Mouse (Mus musculus) MEL (cell line): ENCODE data around the gene Plcb3. TPM values are rescaled to one million over a fixed set of nuclear protein-coding genes. Genes with fewer than 3 reads are reported as not detected.
A peak's percentile ranks its signal among the peaks of the same experiment; 100 is the strongest.

Source experiments
- DNase-seq: peaks from one replicate; pipeline ENCODE4 v3.0.0; 2011; ENCODE audit warnings: low read depth, low spot score
- H3K27ac ChIP-seq: 2 replicates; pipeline ENCODE4 v1.5.1; 2012; ENCODE audit warnings: low read depth, mild to moderate bottlenecking, control low read depth, low read length, moderate library complexity; ENCODE audit not compliant: control insufficient read depth
- H3K27me3 ChIP-seq, 2 experiments: fragments of 150-350 bp in 1 of 2; sonication (generic) in 1 of 2; 2 replicates each; pipeline ENCODE4 v1.6.1; 2012; ENCODE audit warnings: low read length in 2 of 2, mild to moderate bottlenecking in 2 of 2, improper control_type of control experiment in 1 of 2, moderate library complexity in 1 of 2; ENCODE audit not compliant: insufficient read depth in 2 of 2, control insufficient read depth in 1 of 2
- H3K36me3 ChIP-seq, 2 experiments: 2 replicates each; pipeline ENCODE4 v1.6.1; 2012 to 2014; ENCODE audit warnings: low read length in 2 of 2, improper control_type of control experiment in 1 of 2, inconsistent platforms in 1 of 2, mild to moderate bottlenecking in 1 of 2; ENCODE audit not compliant: insufficient read depth in 2 of 2, control insufficient read depth in 1 of 2
- H3K4me1 ChIP-seq, 2 experiments: fragments of 150-350 bp in 1 of 2; sonication (generic) in 1 of 2; 2 replicates each; pipeline ENCODE4 v1.6.1; 2012; ENCODE audit warnings: low read length in 2 of 2, improper control_type of control experiment in 1 of 2, mild to moderate bottlenecking in 1 of 2; ENCODE audit not compliant: insufficient read depth in 2 of 2, control insufficient read depth in 1 of 2
- H3K4me3 ChIP-seq, 2 experiments: fragments of 150-350 bp in 1 of 2; sonication (generic) in 1 of 2; 2 replicates each; pipeline ENCODE4 v1.5.1; 2012; ENCODE audit warnings: low read depth in 2 of 2, low read length in 2 of 2, mild to moderate bottlenecking in 2 of 2, moderate library complexity in 2 of 2, control low read depth in 1 of 2, improper control_type of control experiment in 1 of 2; ENCODE audit not compliant: control insufficient read depth in 1 of 2, insufficient read depth in 1 of 2
- H3K79me2 ChIP-seq: 2 replicates; pipeline ENCODE4 v1.6.1; 2012; ENCODE audit warnings: mild to moderate bottlenecking, low read length, moderate library complexity; ENCODE audit not compliant: control insufficient read depth, poor library complexity, insufficient read depth
- H3K9ac ChIP-seq: 2 replicates; pipeline ENCODE4 v1.6.1; 2012; ENCODE audit warnings: low read depth, mild to moderate bottlenecking, control low read depth, low read length, moderate library complexity; ENCODE audit not compliant: control insufficient read depth, poor library complexity, severe bottlenecking
- H3K9me3 ChIP-seq: fragments of 150-350 bp; sonication (generic); replicated peaks from 2 replicates; pipeline ENCODE4 v1.6.1; 2012; ENCODE audit warnings: mild to moderate bottlenecking, low read length, improper control_type of control experiment, moderate library complexity; ENCODE audit not compliant: insufficient read depth
- CTCF ChIP-seq, 3 experiments: IDR thresholded peaks in 2 of 3; conservative IDR thresholded peaks in 1 of 3; 2 replicates each; pipeline ENCODE4 v1.5.1; 2011 to 2012; ENCODE audit warnings: low read length in 3 of 3, low read depth in 2 of 3, mild to moderate bottlenecking in 2 of 3, improper control_type of control experiment in 1 of 3, inconsistent platforms in 1 of 3, mixed read lengths in 1 of 3, moderate library complexity in 1 of 3; ENCODE audit not compliant: control insufficient read depth in 1 of 3, insufficient read depth in 1 of 3, poor library complexity in 1 of 3, severe bottlenecking in 1 of 3
- ELF1 ChIP-seq: IDR thresholded peaks from 2 replicates; pipeline ENCODE4 v1.6.1; 2014; ENCODE audit warnings: low read depth, mild to moderate bottlenecking, inconsistent platforms, low read length, improper control_type of control experiment, moderate library complexity
- GABPA ChIP-seq: IDR thresholded peaks from 2 replicates; pipeline ENCODE4 v1.6.1; 2012; ENCODE audit warnings: low read depth, mild to moderate bottlenecking, inconsistent platforms, low read length, improper control_type of control experiment, moderate library complexity
- GATA1 ChIP-seq: IDR thresholded peaks from 2 replicates; pipeline ENCODE4 v1.6.1; 2011; ENCODE audit warnings: low read depth, low read length, improper control_type of control experiment
- MAFK ChIP-seq: IDR thresholded peaks from 2 replicates; pipeline ENCODE4 v1.6.1; 2011; ENCODE audit warnings: low read depth, mild to moderate bottlenecking, low read length, improper control_type of control experiment, borderline replicate concordance
- MAX ChIP-seq: IDR thresholded peaks from 2 replicates; pipeline ENCODE4 v1.6.1; 2011; ENCODE audit warnings: low read length, improper control_type of control experiment
- MXI1 ChIP-seq: IDR thresholded peaks from 2 replicates; pipeline ENCODE4 v1.6.1; 2011; ENCODE audit warnings: mild to moderate bottlenecking, low read depth, low read length, improper control_type of control experiment
- MYB ChIP-seq: IDR thresholded peaks from 2 replicates; pipeline ENCODE4 v1.6.1; 2011; ENCODE audit warnings: mild to moderate bottlenecking, low read depth, low read length, improper control_type of control experiment
- NELFE ChIP-seq: IDR thresholded peaks from 2 replicates; pipeline ENCODE4 v1.6.1; 2011; ENCODE audit warnings: low read depth, low read length, improper control_type of control experiment
- NRF1 ChIP-seq: IDR thresholded peaks from 2 replicates; pipeline ENCODE4 v1.6.1; 2014; ENCODE audit warnings: low read depth, mild to moderate bottlenecking, inconsistent platforms, low read length, improper control_type of control experiment, moderate library complexity; ENCODE audit not compliant: poor library complexity, insufficient read depth, severe bottlenecking
- POLR2A ChIP-seq, 2 experiments: IDR thresholded peaks; 2 replicates each; pipeline ENCODE4 v1.6.1; 2011 to 2012; ENCODE audit warnings: low read length in 2 of 2, mild to moderate bottlenecking in 2 of 2, control low read depth in 1 of 2, improper control_type of control experiment in 1 of 2, low read depth in 1 of 2, moderate library complexity in 1 of 2; ENCODE audit not compliant: control insufficient read depth in 1 of 2, insufficient read depth in 1 of 2, poor library complexity in 1 of 2
- POLR2AphosphoS2 ChIP-seq: IDR thresholded peaks from 2 replicates; pipeline ENCODE4 v1.6.1; 2011; ENCODE audit warnings: low read length, improper control_type of control experiment
- POLR2AphosphoS5 ChIP-seq: IDR thresholded peaks from 2 replicates; pipeline ENCODE4 v1.6.1; 2012; ENCODE audit warnings: low read depth, borderline replicate concordance, mild to moderate bottlenecking, inconsistent platforms, low read length, moderate library complexity, mixed read lengths
- SIN3A ChIP-seq: IDR thresholded peaks from 2 replicates; pipeline ENCODE4 v1.6.1; 2012; ENCODE audit warnings: low read length, improper control_type of control experiment, inconsistent platforms
- TAL1 ChIP-seq: IDR thresholded peaks from 2 replicates; pipeline ENCODE4 v1.6.1; 2012; ENCODE audit warnings: mild to moderate bottlenecking, inconsistent platforms, low read length, moderate library complexity, mixed read lengths
- ZKSCAN1 ChIP-seq: IDR thresholded peaks from 2 replicates; pipeline ENCODE4 v1.6.1; 2012; ENCODE audit warnings: low read depth, mild to moderate bottlenecking, inconsistent platforms, low read length, improper control_type of control experiment, moderate library complexity
- ZMIZ1 ChIP-seq: IDR thresholded peaks from 2 replicates; pipeline ENCODE4 v1.6.1; 2012; ENCODE audit warnings: low read depth, mild to moderate bottlenecking, inconsistent platforms, low read length, improper control_type of control experiment, moderate library complexity
- ZNF384 ChIP-seq: IDR thresholded peaks from 2 replicates; pipeline ENCODE4 v1.6.1; 2012; ENCODE audit warnings: low read depth, mild to moderate bottlenecking, inconsistent platforms, low read length, improper control_type of control experiment
- polyA plus RNA-seq, 2 experiments: library from polyadenylated mRNA; stranded (reverse) in 1 of 2; unstranded in 1 of 2; fragments of >175 nt in 1 of 2; fragments of >200 nt in 1 of 2; gene quantifications; 2 replicates each; pipeline versions ENCODE4 v1.2.1 to v1.2.4; 2012; ENCODE audit warnings: low replicate concordance in 2 of 2, low read depth in 1 of 2; ENCODE audit not compliant: insufficient read length in 2 of 2, insufficient read depth in 1 of 2, missing spikeins in 1 of 2
- total RNA-seq: library from RNA; depleted of rRNA; stranded (reverse); fragments of 300-350 nt; gene quantifications from 2 replicates; pipeline ENCODE4 v1.2.3, GENCODE M21; 2012

Plcb3 gene
- total and polyA plus RNA-seq, 3 experiments: 12.6 to 30.8 TPM; not detected in 1

GRCm38 (mm10) chr19:6918321-6918720, 57.9 kb downstream of the Plcb3 start:
- H3K27ac ChIP-seq: no peak overlapping the region
- peaks cover 0 to 10% of the 10 kb centered on the region in 2 experiments; a peak in 2 of 4 replicates for H3K4me1 ChIP-seq
- peaks cover 0 to 5% of the 10 kb centered on the region in 2 experiments; a peak in 2 of 4 replicates for H3K36me3 ChIP-seq
- TF ChIP-seq SIN3A (no peak), NELFE (no peak), ELF1 (no peak), POLR2A (IDR thresholded peaks at IDR 0.05; ENCODE audit: control insufficient read depth in 1 of 2, insufficient read depth in 1 of 2, low read depth in 1 of 2, low read length in 2 of 2, poor library complexity in 1 of 2) (no peak)
- DNase-seq: no peak
- H3K4me3 ChIP-seq: no peak overlapping the region
- no peaks in the 10 kb centered on the region for H3K9me3 ChIP-seq
- no peak overlapping the region for H3K9ac ChIP-seq
- peaks cover 15% of the 10 kb centered on the region for H3K79me2 ChIP-seq
- no peaks in the 10 kb centered on the region for H3K27me3 ChIP-seq

DNA sequence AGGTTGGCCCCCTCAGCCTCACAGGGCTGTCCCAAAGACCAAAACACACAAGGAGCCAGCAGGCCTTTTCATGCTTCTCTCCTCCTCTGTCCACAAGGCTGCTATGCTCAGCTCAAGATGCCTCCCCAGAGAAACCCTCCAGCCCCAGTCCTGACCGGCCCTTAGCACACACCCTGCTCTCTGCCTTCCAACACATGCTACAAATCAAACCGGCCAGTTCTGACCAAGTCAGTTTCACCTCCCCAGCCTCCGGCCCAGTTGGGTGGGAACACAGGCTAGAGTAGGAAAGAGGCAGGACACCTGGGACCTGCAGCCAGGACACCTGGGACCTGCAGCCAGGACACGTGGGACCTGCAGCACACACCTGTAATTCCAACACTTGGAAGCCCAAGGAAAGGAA, 59.8 kb downstream of the Plcb3 start:
- H3K4me1 ChIP-seq: no peaks in the 10 kb centered on the region; a peak in 2 of 4 replicates
- peaks cover 16% of the 10 kb centered on the region for H3K79me2 ChIP-seq
- no peak overlapping the region for H3K9ac ChIP-seq
- TF ChIP-seq MAX (no peak), CTCF (IDR thresholded peaks at IDR 0.05 in 2 of 3, conservative IDR thresholded peaks at IDR 0.05 in 1 of 3; ENCODE audit: control insufficient read depth in 1 of 3, insufficient read depth in 1 of 3, low read depth in 2 of 3, low read length in 3 of 3, poor library complexity in 1 of 3, severe bottlenecking in 1 of 3) (no peak), GATA1 (no peak), POLR2AphosphoS2 (no peak), GABPA (no peak), MXI1 (no peak), NRF1 (no peak), POLR2AphosphoS5 (no peak), ZMIZ1 (no peak)
- no peak for DNase-seq
- no peaks in the 10 kb centered on the region for H3K27me3 ChIP-seq
- no peak overlapping the region for H3K4me3 ChIP-seq
- H3K27ac ChIP-seq: no peak overlapping the region
- H3K9me3 ChIP-seq: no peaks in the 10 kb centered on the region
- peaks cover 3% of the 10 kb centered on the region in 2 experiments; a peak in 1 of 4 replicates for H3K36me3 ChIP-seq

- no peak for TF ChIP-seq MAX
- TF ChIP-seq MAFK: no peak
- no peak for TF ChIP-seq ZMIZ1
- TF ChIP-seq ZNF384: no peak
- TF ChIP-seq POLR2AphosphoS5: no peak
- no peak for TF ChIP-seq NRF1
- 0 out of 4 replicates have a peak, but pooled peaks of 1 of the 2 experiments have one; percentile 23 for TF ChIP-seq POLR2A (IDR thresholded peaks at IDR 0.05; ENCODE audit: control insufficient read depth in 1 of 2, insufficient read depth in 1 of 2, low read depth in 1 of 2, low read length in 2 of 2, poor library complexity in 1 of 2)
- TF ChIP-seq ZKSCAN1: no peak
- 0 out of 2 replicates have a peak, but pooled peaks have one; percentile 25 for TF ChIP-seq GATA1
- no peak for TF ChIP-seq MYB
- TF ChIP-seq TAL1: no peak
- TF ChIP-seq CTCF (IDR thresholded peaks at IDR 0.05 in 2 of 3, conservative IDR thresholded peaks at IDR 0.05 in 1 of 3; ENCODE audit: control insufficient read depth in 1 of 3, insufficient read depth in 1 of 3, low read depth in 2 of 3, low read length in 3 of 3, poor library complexity in 1 of 3, severe bottlenecking in 1 of 3): no peak
- Histone ChIP-seq H3K4me3 (no peak overlapping the region), H3K27ac (no peak overlapping the region), H3K27me3 (no peaks in the 10 kb centered on the region), H3K36me3 (peaks cover 3 to 5% of the 10 kb centered on the region in 2 experiments; a peak in 2 of 4 replicates), H3K9ac (no peak overlapping the region), H3K79me2 (peaks cover 15% of the 10 kb centered on the region), H3K4me1 (no peaks in the 10 kb centered on the region; a peak in 1 of 4 replicates), H3K9me3 (no peaks in the 10 kb centered on the region)
- DNase-seq: no peak
These were observed 61.0 kb downstream of the Plcb3 start for GRCm38 (mm10) chr19:6915276-6915675.
